Mouse (Mus musculus): ENCODE results near the gene Hsd3b7. TPM values are rescaled to one million over a fixed set of nuclear protein-coding genes. Genes with fewer than 3 reads are reported as not detected.

Gene Hsd3b7
- polyA plus RNA-seq, 1 experiment = 12.7 TPM

DNA sequence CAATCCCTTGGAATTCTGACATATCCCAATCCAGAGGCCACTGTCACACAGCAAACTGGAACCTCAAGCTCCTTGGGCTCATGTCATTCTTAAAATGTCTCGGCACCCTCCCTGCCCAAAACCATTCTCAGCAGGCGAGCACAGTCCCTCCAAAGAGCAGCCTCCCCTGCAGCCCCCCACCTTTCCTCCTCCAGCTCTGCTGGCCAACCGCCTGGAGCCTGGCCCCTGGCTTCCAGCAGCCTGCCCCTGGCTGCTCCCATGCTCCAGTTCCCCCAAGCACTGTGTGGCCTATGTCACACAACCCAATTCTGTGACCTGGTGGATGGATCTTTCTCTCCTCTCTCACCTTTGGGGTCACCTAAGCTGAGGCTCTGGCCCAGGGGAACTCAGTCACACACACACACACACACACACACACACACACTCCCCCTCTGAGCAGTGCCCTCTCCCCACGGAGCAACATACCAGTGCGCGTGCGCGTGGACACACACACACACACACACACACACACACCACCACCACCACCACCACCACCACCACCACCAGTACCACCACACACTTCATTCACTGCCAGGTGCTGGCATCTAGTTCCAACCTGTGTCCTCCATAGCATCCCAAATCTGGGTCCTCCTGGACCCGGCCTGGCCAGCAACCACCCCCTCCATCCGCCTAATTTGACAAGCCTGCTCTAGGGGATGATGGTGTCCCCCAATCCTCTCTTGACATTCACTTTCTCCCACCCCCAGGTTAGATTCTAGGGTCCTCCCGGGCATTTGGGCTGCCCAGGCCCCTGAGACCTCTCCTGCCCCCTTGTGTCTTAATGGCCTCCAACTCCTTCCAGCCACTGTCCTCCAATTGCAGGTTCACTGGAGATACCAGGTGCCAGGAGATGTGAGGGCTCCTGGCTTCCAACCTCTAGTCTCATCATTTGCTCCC is 23.1 kb downstream of the Hsd3b7 start:
- TF ChIP-seq GATA1 (IDR thresholded peaks at IDR 0.05; ENCODE audit: low read length) = no peak

- TF ChIP-seq GATA1 (IDR thresholded peaks at IDR 0.05; ENCODE audit: low read length) = no peak
Observed at GRCm38 (mm10) chr7:127824176-127824871, 23.9 kb downstream of the Hsd3b7 start, which contains the start of the genes Stx4a and Stx1b. Stx4a (plus strand) TSS chr7:127824294. Stx1b (minus strand) TSS chr7:127824549.

DNA sequence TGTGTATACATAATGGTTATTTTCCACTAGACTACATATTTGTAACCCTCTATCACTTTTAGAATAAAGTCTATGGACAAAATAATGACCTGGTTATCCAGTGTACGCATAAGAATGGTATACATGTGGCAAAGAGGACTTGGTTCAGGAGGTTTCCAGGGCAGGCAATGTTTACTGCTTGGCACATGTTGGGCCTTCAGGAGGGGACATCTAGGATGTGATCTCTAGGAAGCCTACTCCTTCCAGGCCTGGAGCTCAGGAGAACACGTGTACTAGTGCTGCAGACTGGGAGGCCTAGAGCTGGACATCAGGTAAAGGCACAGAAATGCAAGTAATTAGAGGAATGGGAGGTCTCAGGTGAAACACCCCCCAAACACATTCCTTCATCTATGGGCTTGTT is 35.1 kb downstream of the Hsd3b7 start:
- no peak for TF ChIP-seq GATA1 (IDR thresholded peaks at IDR 0.05; ENCODE audit: low read length)

- TF ChIP-seq GATA1 (IDR thresholded peaks at IDR 0.05; ENCODE audit: low read length) = no peak
Observed at GRCm38 (mm10) chr7:127837473-127837872, 37.1 kb downstream of the Hsd3b7 start.

DNA sequence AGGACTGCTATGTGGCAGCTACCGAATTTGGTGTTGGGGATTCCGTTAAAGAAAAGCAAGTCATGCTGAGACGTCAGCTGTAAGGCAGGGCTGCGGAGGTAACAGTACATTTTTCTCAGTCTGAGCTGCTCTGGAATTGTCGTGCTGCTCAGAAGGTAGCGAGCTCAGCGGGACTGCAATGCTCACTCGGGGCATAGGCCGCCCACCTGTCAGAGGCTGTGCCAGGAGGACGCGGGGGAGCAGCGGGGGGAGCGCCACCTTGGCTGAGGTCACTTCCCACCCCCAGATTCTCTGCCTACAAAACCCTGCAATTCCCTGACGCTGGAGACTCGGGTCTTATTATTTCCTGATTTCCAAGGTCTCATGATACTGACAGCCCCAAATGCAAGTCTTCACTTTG is 40.5 kb downstream of the Hsd3b7 start:
- no peak for TF ChIP-seq GATA1 (IDR thresholded peaks at IDR 0.05; ENCODE audit: low read length)

- TF ChIP-seq GATA1 (IDR thresholded peaks at IDR 0.05; ENCODE audit: low read length) = no peak
Observed at GRCm38 (mm10) chr7:127841340-127842000, 41.1 kb downstream of the Hsd3b7 start.

DNA sequence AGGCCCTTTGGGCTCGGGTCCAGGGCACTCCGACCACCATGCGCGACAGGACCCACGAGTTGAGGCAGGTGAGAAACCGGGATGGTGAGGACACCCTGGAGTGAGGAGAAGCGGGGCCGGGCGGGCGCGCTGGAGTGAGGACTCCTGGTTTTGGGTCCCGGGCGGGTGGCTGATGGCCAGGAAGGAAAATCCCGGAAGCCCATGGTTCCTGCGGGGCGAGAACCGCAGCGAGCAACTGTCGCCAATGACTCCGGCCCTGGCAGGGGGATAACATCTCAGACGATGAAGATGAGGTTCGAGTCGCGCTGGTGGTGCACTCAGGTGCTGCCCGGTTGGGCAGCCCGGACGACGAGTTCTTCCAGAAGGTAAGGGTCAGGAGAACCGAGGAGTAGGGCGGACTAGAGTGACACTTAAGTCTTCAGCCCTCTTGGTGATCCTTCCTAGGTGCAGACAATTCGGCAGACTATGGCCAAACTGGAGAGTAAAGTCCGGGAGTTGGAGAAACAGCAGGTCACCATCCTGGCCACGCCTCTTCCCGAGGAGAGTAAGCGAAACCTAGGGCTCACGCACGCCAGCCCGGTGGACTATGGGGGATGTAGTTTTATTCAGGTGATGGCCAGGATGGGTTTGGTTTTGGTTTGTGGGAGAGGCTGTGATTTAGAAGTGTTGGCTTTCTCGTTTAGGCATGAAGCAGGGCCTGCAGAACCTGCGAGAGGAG is 41.8 kb downstream of the Hsd3b7 start:
- TF ChIP-seq GATA1 (IDR thresholded peaks at IDR 0.05; ENCODE audit: low read length) = no peak

GRCm38 (mm10) chr7:127849973-127850875 is 49.8 kb downstream of the Hsd3b7 start:
- TF ChIP-seq GATA1 (IDR thresholded peaks at IDR 0.05; ENCODE audit: low read length) = no peak

GRCm38 (mm10) chr7:127850906-127851305 is 50.5 kb downstream of the Hsd3b7 start:
- no peak for TF ChIP-seq GATA1 (IDR thresholded peaks at IDR 0.05; ENCODE audit: low read length)

Other genes starting within 250 kb of the Hsd3b7 start
- 0.48 and 1.3 TPM in 2 replicates for gene Tmem265, start 239.2 kb upstream of the Hsd3b7 start, polyA plus RNA-seq (2012)
- gene Phkg2, start 227.3 kb upstream of the Hsd3b7 start, polyA plus RNA-seq (2012) = 22.2 and 39.6 TPM in 2 replicates
- 2.5 and 2.8 TPM in 2 replicates for gene Ccdc189, start 212.0 kb upstream of the Hsd3b7 start, polyA plus RNA-seq (2012)
- 49.0 and 49.7 TPM in 2 replicates for gene Rnf40, start 211.8 kb upstream of the Hsd3b7 start, polyA plus RNA-seq (2012)
- 21.6 and 22.6 TPM in 2 replicates for gene Zfp629, start 184.8 kb upstream of the Hsd3b7 start, polyA plus RNA-seq (2012)
- 375 and 505 TPM in 2 replicates for gene Bcl7c, start 91.7 kb upstream of the Hsd3b7 start, polyA plus RNA-seq (2012)
- gene Ctf1, start 87.9 kb upstream of the Hsd3b7 start, polyA plus RNA-seq (2012) = 2.8 and 3.7 TPM in 2 replicates
- gene Ctf2, start 68.4 kb upstream of the Hsd3b7 start, polyA plus RNA-seq (2012) = not detected in 2 replicates
- gene Fbxl19, start 56.1 kb upstream of the Hsd3b7 start, polyA plus RNA-seq (2012) = 76.2 and 91.2 TPM in 2 replicates
- gene Orai3, start 30.8 kb upstream of the Hsd3b7 start, polyA plus RNA-seq (2012) = 32.0 and 33.6 TPM in 2 replicates
- gene Setd1a, start 23.9 kb upstream of the Hsd3b7 start, polyA plus RNA-seq (2012) = 99.0 and 114 TPM in 2 replicates
- gene Gm49388, start 15.0 kb upstream of the Hsd3b7 start, polyA plus RNA-seq (2012) = 2.5 and 4.3 TPM in 2 replicates
- 85.1 and 93.9 TPM in 2 replicates for gene Stx4a, start 23.7 kb downstream of the Hsd3b7 start, polyA plus RNA-seq (2012)
- 0.06 and 0.10 TPM in 2 replicates for gene Stx1b, start 23.9 kb downstream of the Hsd3b7 start, polyA plus RNA-seq (2012)
- gene Zfp646, start 75.6 kb downstream of the Hsd3b7 start, polyA plus RNA-seq (2012) = 24.0 and 32.5 TPM in 2 replicates
- 33.5 and 36.7 TPM in 2 replicates for gene Zfp668, start 76.2 kb downstream of the Hsd3b7 start, polyA plus RNA-seq (2012)
- 0.48 and 0.67 TPM in 2 replicates for gene Prss53, start 90.4 kb downstream of the Hsd3b7 start, polyA plus RNA-seq (2012)
- not detected in 2 replicates for gene Gm21974, start 94.8 kb downstream of the Hsd3b7 start, polyA plus RNA-seq (2012)
- gene Vkorc1, start 95.0 kb downstream of the Hsd3b7 start, polyA plus RNA-seq (2012) = 13.6 and 14.7 TPM in 2 replicates
- 166 and 183 TPM in 2 replicates for gene Bckdk, start 103.5 kb downstream of the Hsd3b7 start, polyA plus RNA-seq (2012)
- gene Kat8, start 111.9 kb downstream of the Hsd3b7 start, polyA plus RNA-seq (2012) = 7.0 and 7.5 TPM in 2 replicates
- gene Prss8, start 129.5 kb downstream of the Hsd3b7 start, polyA plus RNA-seq (2012) = not detected in 2 replicates
- 5.5 and 10.0 TPM in 2 replicates for gene Prss36, start 146.1 kb downstream of the Hsd3b7 start, polyA plus RNA-seq (2012)
- gene Fus, start 166.9 kb downstream of the Hsd3b7 start, polyA plus RNA-seq (2012) = 578 and 702 TPM in 2 replicates
- 0.28 and 0.46 TPM in 2 replicates for gene Pycard, start 193.3 kb downstream of the Hsd3b7 start, polyA plus RNA-seq (2012)
- 0.04 and 0.05 TPM in 2 replicates for gene Trim72, start 203.3 kb downstream of the Hsd3b7 start, polyA plus RNA-seq (2012)

Data from G1E-ER4 (cell line).